Mouse (Mus musculus) thymus, adult 2 months (tissue): ENCODE data around the gene Ly6g6c.

Experiments used
- CTCF ChIP-seq: fragments of 200-500 bp; IDR thresholded peaks from 2 replicates; pipeline ENCODE4 v1.5.1; 2012; ENCODE audit warnings: mild to moderate bottlenecking, control low read depth, low read length, moderate library complexity, borderline replicate concordance; ENCODE audit not compliant: control insufficient read depth, poor library complexity, insufficient read depth; ENCODE audit errors: extremely low read depth
- POLR2A ChIP-seq: fragments of 200-500 bp; IDR thresholded peaks from 2 replicates; pipeline ENCODE4 v1.6.1; 2012; ENCODE audit warnings: mild to moderate bottlenecking, low read length, control low read depth, moderate library complexity; ENCODE audit not compliant: control insufficient read depth, poor library complexity, insufficient read depth; ENCODE audit errors: extremely low read depth

DNA sequence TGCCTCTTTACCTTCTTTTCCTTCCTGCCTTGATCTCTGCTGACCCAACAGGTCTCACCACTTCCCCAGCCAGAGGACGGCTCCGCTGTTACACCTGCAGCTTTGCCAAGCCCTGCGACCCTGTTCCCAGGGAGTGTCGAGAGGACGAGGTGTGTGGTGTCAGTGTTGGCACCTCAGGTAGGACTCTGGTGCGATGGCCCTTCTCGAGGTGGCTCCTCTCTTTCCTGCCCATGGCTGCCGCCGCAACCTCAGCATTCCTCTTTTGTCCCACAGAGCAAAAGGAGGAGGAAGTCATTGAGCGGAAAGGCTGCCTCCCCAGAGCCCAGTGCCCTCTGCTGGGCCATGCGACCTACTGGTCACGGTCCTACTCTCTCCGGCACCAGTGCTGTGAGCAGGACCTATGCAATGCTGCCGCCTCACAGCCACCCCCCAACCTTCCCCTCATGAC lies 12.6 kb downstream of the Ly6g6c start, which contains the start of gene Ly6g6d:
- TF ChIP-seq CTCF (0 out of 2 replicates have a peak, but pooled peaks have one; percentile 14), POLR2A (no peak)
